Mouse (Mus musculus): ENCODE results near the gene Ints1.

GRCm38 (mm10) chr5:139819538-139820181 lies 44.2 kb upstream of the Ints1 start, which contains the start of gene Tmem184a:
- no peak for TF ChIP-seq CTCF (IDR thresholded peaks at IDR 0.05; ENCODE audit: low read depth)
- no peak for TF ChIP-seq EP300 (optimal IDR thresholded peaks at IDR 0.05)

Measured in stomach, postnatal 0 days (tissue).